Mouse (Mus musculus) heart, postnatal 0 days (tissue): ENCODE data around the gene Prdx1.

Experiments
- CTCF ChIP-seq: IDR thresholded peaks from 2 replicates; pipeline ENCODE4 v1.5.1; 2016; ENCODE audit warnings: antibody characterized with exemption, control low read depth, low read depth
- EP300 ChIP-seq: IDR thresholded peaks from 2 replicates; pipeline ENCODE4 v1.6.1; 2016; ENCODE audit warnings: antibody characterized with exemption, low read depth

- TF ChIP-seq EP300 (no peak), CTCF (no peak)
These were observed 46.5 kb upstream of the Prdx1 start for GRCm38 (mm10) chr4:116638821-116639220.
